8 mouse cellular contexts compared by ENCODE assay signal in the genomic region with DNA sequence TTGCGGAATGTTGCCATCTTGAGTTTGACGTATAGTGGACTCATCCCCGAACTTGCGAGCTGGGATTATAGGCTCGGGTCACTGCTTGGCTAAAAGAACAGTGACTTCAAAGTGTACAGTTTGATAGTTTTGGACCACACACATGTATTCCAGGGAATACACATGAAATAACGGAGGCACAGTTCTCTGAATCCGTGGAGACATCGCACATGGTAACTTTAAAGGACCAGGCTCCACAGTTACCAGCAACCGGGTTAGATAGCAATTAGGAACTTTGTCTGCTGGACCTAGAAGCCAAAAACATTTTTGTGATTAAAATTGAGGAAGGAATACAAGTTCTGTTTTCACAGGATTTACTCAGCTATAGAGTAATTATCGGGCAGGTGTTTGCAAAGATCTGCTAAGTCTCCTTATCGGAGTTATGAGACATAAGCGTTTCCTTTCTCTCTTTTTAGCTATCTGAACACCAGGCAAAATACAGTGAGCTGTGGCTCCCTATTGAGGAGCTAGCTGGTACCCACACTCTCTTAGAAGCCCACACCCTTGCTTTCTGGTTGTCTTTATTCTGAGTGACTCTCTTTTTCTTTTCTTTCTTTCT. TPM values are rescaled to one million over a fixed set of nuclear protein-coding genes. Genes with fewer than 3 reads are reported as not detected.
A peak's percentile ranks its signal among the peaks of the same experiment; 100 is the strongest.
DNase-seq lines count a peak whose midpoint lies in the region; ATAC-seq lines count a peak whose summit lies in the region.

No protein-coding gene starts in this region.

- H3K4me2 ChIP-seq in forebrain, embryonic 11.5 days (ENCODE audit: low read depth, low read length, severe bottlenecking), result peak overlapping the region; percentile 73
- H3K4me2 ChIP-seq in liver, embryonic 13.5 days, result peak overlapping the region; percentile 81

- ATAC-seq in forebrain, embryonic 11.5 days (replicated peaks; ENCODE audit: low FRiP score), result no peak
- ATAC-seq in liver, embryonic 13.5 days (ENCODE audit: low read depth), result no peak
- ATAC-seq in monocyte, adult 5-6 weeks (replicated peaks; ENCODE audit: insufficient number of reproducible peaks, low FRiP score, low TSS enrichment, poor library complexity, severe bottlenecking), result no peak

- peak overlapping the region; percentile 75 for H3K9ac ChIP-seq in forebrain, embryonic 11.5 days (ENCODE audit: low read length)
- peak overlapping the region; percentile 92 for H3K9ac ChIP-seq in liver, embryonic 13.5 days

- no peaks in the 10 kb centered on the region for H3K27me3 ChIP-seq in forebrain, embryonic 11.5 days (ENCODE audit: control insufficient read depth, insufficient read depth, low read length)
- H3K27me3 ChIP-seq in liver, embryonic 13.5 days, result no peaks in the 10 kb centered on the region

- no peaks in the 10 kb centered on the region for H3K9me3 ChIP-seq in forebrain, embryonic 11.5 days (ENCODE audit: control insufficient read depth, low read length)
- no peaks in the 10 kb centered on the region for H3K9me3 ChIP-seq in liver, embryonic 13.5 days (replicated peaks)

- H3K4me1 ChIP-seq in forebrain, embryonic 11.5 days (replicated peaks; ENCODE audit: control insufficient read depth, insufficient read depth, low read length), result no peaks in the 10 kb centered on the region; the same call in 1 of the 2 replicates
- peaks cover 33% of the 10 kb centered on the region for H3K4me1 ChIP-seq in liver, embryonic 13.5 days (replicated peaks)

- H3K36me3 ChIP-seq in forebrain, embryonic 11.5 days (ENCODE audit: control insufficient read depth, insufficient read depth, low read length), result no peaks in the 10 kb centered on the region
- peaks cover 6% of the 10 kb centered on the region; the same call in 1 of the 2 replicates for H3K36me3 ChIP-seq in liver, embryonic 13.5 days

- no peak overlapping the region for H3K27ac ChIP-seq in forebrain, embryonic 11.5 days (ENCODE audit: low read depth, low read length)
- peak overlapping the region; percentile 70 for H3K27ac ChIP-seq in liver, embryonic 13.5 days

- peak; percentile 7 for DNase-seq in adrenal gland, postnatal 14 days
- DNase-seq in adrenal gland, adult 8-10 months, result no peak
- DNase-seq in 3T3-L1 (ENCODE audit: low read depth, low spot score), result peak; percentile 38
- no peak for DNase-seq in forebrain, embryonic 11.5 days (ENCODE audit: low spot score)
- DNase-seq in liver, embryonic 13.5 days, result no peak
- DNase-seq in spleen, postnatal 10 days (ENCODE audit: low spot score in 2 of 2), result no peak
- DNase-seq in left cerebral cortex, postnatal 36 days (ENCODE audit: low spot score in 2 of 2), result no peak

- 23% methylated on average over 12 of the region's 12 CpGs for WGBS in forebrain, embryonic 11.5 days
- WGBS in liver, embryonic 13.5 days (ENCODE audit: insufficient replicate concordance), result 5% methylated on average over 12 of the region's 12 CpGs

- intact Hi-C loops in left cerebral cortex, postnatal 36 days (cut with DNase I), result no loop called here

- H3K4me3 ChIP-seq in forebrain, embryonic 11.5 days (ENCODE audit: low read depth, low read length), result peak overlapping the region; percentile 79
- peak overlapping the region; percentile 88 for H3K4me3 ChIP-seq in liver, embryonic 13.5 days (replicated peaks)

RNA-seq across cellular contexts. Expression of a gene that starts 0.8 kb away (rescaled TPM):
- total RNA-seq in adrenal gland, postnatal 14 days (2021), result 29.7 and 31.4 TPM in 2 replicates
- total RNA-seq in adrenal gland, adult 8-10 months (2022), result 10 to 100 TPM; 33.0 to 43.2 (median 38.8) TPM
- 38.0 and 44.2 TPM in 2 replicates for polyA plus RNA-seq in forebrain, embryonic 11.5 days (2014; fragmentation: Nextera tagmentation; extraction: Ambion mirVana)
- polyA plus RNA-seq in liver, embryonic 13.5 days (2015; fragmentation: Nextera tagmentation; extraction: Ambion mirVana), result 16.4 and 23.7 TPM in 2 replicates
- total RNA-seq in left cerebral cortex, postnatal 36 days (2021), result 10 to 100 TPM; 21.8 to 29.0 TPM
- total RNA-seq in monocyte, adult 5-6 weeks (2017), result 56.6 to 90.0 TPM (median 57.3 TPM) in 3 replicates

RNA-seq across cellular contexts. Expression of a gene that starts 21.0 kb away (rescaled TPM):
- total RNA-seq in adrenal gland, postnatal 14 days (2021), result 192 and 224 TPM in 2 replicates
- total RNA-seq in adrenal gland, adult 8-10 months (2022), result 100 to 1,000 TPM; 132 to 175 (median 155) TPM
- polyA plus RNA-seq in forebrain, embryonic 11.5 days (2014; fragmentation: Nextera tagmentation; extraction: Ambion mirVana), result 84.9 and 87.9 TPM in 2 replicates
- 28.4 and 33.6 TPM in 2 replicates for polyA plus RNA-seq in liver, embryonic 13.5 days (2015; fragmentation: Nextera tagmentation; extraction: Ambion mirVana)
- 100 to 1,000 TPM; 141 to 143 TPM for total RNA-seq in left cerebral cortex, postnatal 36 days (2021)
- 228 to 431 TPM (median 282 TPM) in 3 replicates for total RNA-seq in monocyte, adult 5-6 weeks (2017)

Comparison
In these comparisons a context has a peak if more than half of its experiments do, and no peak if none do; other contexts are left out.
1. DNase-seq: peak in adrenal gland, postnatal 14 days (single experiment) and 3T3-L1 (single experiment); none in adrenal gland, adult 8-10 months (single experiment), forebrain, embryonic 11.5 days (single experiment), liver, embryonic 13.5 days (single experiment), spleen, postnatal 10 days (0 of 2) and left cerebral cortex, postnatal 36 days (0 of 2).